ENCODE assay signal across 11 mouse cellular contexts in the genomic region with DNA sequence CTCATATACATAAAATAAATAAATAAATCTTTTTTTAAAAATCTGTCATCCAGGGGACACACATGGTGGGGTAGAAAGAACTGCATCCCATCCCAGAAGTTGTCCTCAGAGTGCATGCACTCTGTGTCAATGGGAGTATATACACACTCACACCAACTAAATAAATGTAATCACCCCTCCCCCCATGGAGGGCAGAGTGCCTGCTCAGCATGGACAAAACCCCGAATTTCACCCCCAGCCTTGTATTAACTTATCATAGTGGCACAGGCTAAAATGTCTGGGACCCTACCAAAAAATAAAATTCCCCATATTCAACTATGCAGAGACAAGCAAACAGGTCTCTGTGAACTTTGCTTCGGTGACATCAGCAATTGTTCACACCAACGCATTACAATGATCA. TPM values are rescaled to one million over a fixed set of nuclear protein-coding genes. Genes with fewer than 3 reads are reported as not detected.
DNase-seq lines count a peak whose midpoint lies in the region; ATAC-seq and TF ChIP-seq lines count a peak whose summit lies in the region.
"Had no signal": no experiment of that assay in that cellular context is flagged by ENCODE, and none has a peak within 500 bp of the region (broad histone marks: within the 10 kb centered on the region; RNA-seq: fewer than 3 reads in every experiment).

No protein-coding gene starts in this region.

- no peak for TF ChIP-seq EP300 in CH12.LX (IDR thresholded peaks at IDR 0.05; ENCODE audit: low read length)

- H3K9me3 ChIP-seq in heart, embryonic 16.5 days (replicated peaks; ENCODE audit: control insufficient read depth, low read length) = no peaks in the 10 kb centered on the region
- peaks cover 3% of the 10 kb centered on the region for H3K9me3 ChIP-seq in CH12.LX (replicated peaks; ENCODE audit: low read length)
- no peaks in the 10 kb centered on the region for H3K9me3 ChIP-seq in embryonic facial prominence, embryonic 14.5 days (ENCODE audit: control insufficient read depth, low read length)
- no peaks in the 10 kb centered on the region for H3K9me3 ChIP-seq in limb, embryonic 14.5 days (ENCODE audit: control insufficient read depth, low read length)
- H3K9me3 ChIP-seq: embryonic facial prominence, embryonic 12.5 days had no signal

- H3K4me1 ChIP-seq in heart, embryonic 16.5 days (ENCODE audit: control insufficient read depth, insufficient read depth, low read length) = peaks cover 4% of the 10 kb centered on the region
- peaks cover 2 to 10% of the 10 kb centered on the region in 2 experiments; a peak in 3 of 4 replicates for H3K4me1 ChIP-seq in CH12.LX (ENCODE audit: control insufficient read depth in 1 of 2, insufficient read depth in 2 of 2)
- H3K4me1 ChIP-seq in embryonic facial prominence, embryonic 14.5 days (ENCODE audit: control insufficient read depth, insufficient read depth, low read length) = peaks cover 5% of the 10 kb centered on the region; the same call in 1 of the 2 replicates
- peaks cover 4% of the 10 kb centered on the region; the same call in 1 of the 2 replicates for H3K4me1 ChIP-seq in limb, embryonic 14.5 days (ENCODE audit: control insufficient read depth, insufficient read depth, low read length)

- dilution Hi-C loops in CH12.LX (cut with MboI; ENCODE audit: extremely low pct_ligation_motif_present, extremely low pct_unique_long_range_greater_than_20kb, low sequenced_read_pairs) = no loop called here

- no peak overlapping the region for H3K4me3 ChIP-seq in heart, embryonic 16.5 days (ENCODE audit: low read length)
- H3K4me3 ChIP-seq in CH12.LX (replicated peaks in 1 of 3; ENCODE audit: low read depth in 2 of 3, low read length in 2 of 3, poor library complexity in 1 of 3) = no peak overlapping the region
- no peak overlapping the region for H3K4me3 ChIP-seq in embryonic facial prominence, embryonic 14.5 days (ENCODE audit: low read depth, low read length)
- no peak overlapping the region for H3K4me3 ChIP-seq in limb, embryonic 14.5 days (replicated peaks; ENCODE audit: low read length)

- H3K27me3 ChIP-seq in heart, embryonic 16.5 days (ENCODE audit: control insufficient read depth, insufficient read depth, low read length) = 0 out of 2 replicates have a peak, but pooled peaks cover 2% of the 10 kb centered on the region
- peaks cover 2% of the 10 kb centered on the region for H3K27me3 ChIP-seq in CH12.LX (replicated peaks)
- H3K27me3 ChIP-seq in embryonic facial prominence, embryonic 14.5 days (replicated peaks; ENCODE audit: control insufficient read depth, insufficient read depth, low read length) = peaks cover 4% of the 10 kb centered on the region; the same call in 1 of the 2 replicates
- H3K27me3 ChIP-seq in limb, embryonic 14.5 days (ENCODE audit: control insufficient read depth, insufficient read depth, low read length) = peaks cover 4% of the 10 kb centered on the region; the same call in 1 of the 2 replicates

- H3K36me3 ChIP-seq in heart, embryonic 16.5 days (ENCODE audit: control insufficient read depth, insufficient read depth) = no peaks in the 10 kb centered on the region
- H3K36me3 ChIP-seq in CH12.LX (replicated peaks in 1 of 2; ENCODE audit: control insufficient read depth in 1 of 2, insufficient read depth in 1 of 2, low read length in 1 of 2) = peaks cover 3% of the 10 kb centered on the region in 2 experiments
- no peaks in the 10 kb centered on the region for H3K36me3 ChIP-seq in embryonic facial prominence, embryonic 14.5 days (ENCODE audit: control insufficient read depth, insufficient read depth, low read length)
- 0 out of 2 replicates have a peak, but pooled peaks cover 5% of the 10 kb centered on the region for H3K36me3 ChIP-seq in limb, embryonic 14.5 days (ENCODE audit: control insufficient read depth, insufficient read depth, low read length)
- H3K36me3 ChIP-seq: embryonic facial prominence, embryonic 12.5 days had no signal

- H3K9ac ChIP-seq in heart, embryonic 16.5 days (ENCODE audit: low read length) = no peak overlapping the region
- H3K9ac ChIP-seq in CH12.LX (ENCODE audit: insufficient read depth, low read depth) = peak overlapping the region; percentile 64; the same call in 1 of the 2 replicates
- no peak overlapping the region for H3K9ac ChIP-seq in embryonic facial prominence, embryonic 14.5 days (ENCODE audit: low read depth, low read length)
- no peak overlapping the region for H3K9ac ChIP-seq in limb, embryonic 14.5 days (ENCODE audit: low read depth, low read length, severe bottlenecking)

- no peak for TF ChIP-seq POLR2A in CH12.LX (IDR thresholded peaks at IDR 0.05; ENCODE audit: low read depth, low read length)
- TF ChIP-seq POLR2A in limb, embryonic 14.5 days (IDR thresholded peaks at IDR 0.05; ENCODE audit: borderline replicate concordance, extremely low read depth, insufficient read depth, insufficient read length) = no peak

- TF ChIP-seq CTCF in CH12.LX (conservative IDR thresholded peaks at IDR 0.05 in 1 of 2, IDR thresholded peaks at IDR 0.05 in 1 of 2; ENCODE audit: low read depth in 2 of 2, low read length in 2 of 2) = no peak

- no peak overlapping the region for H3K27ac ChIP-seq in heart, embryonic 16.5 days (ENCODE audit: low read length)
- no peak overlapping the region for H3K27ac ChIP-seq in CH12.LX (ENCODE audit: insufficient read depth, low read depth)
- no peak overlapping the region for H3K27ac ChIP-seq in embryonic facial prominence, embryonic 14.5 days (replicated peaks; ENCODE audit: low read depth, low read length)
- H3K27ac ChIP-seq in limb, embryonic 14.5 days (replicated peaks; ENCODE audit: low read depth, low read length) = no peak overlapping the region

- ATAC-seq in heart, embryonic 16.5 days (replicated peaks; ENCODE audit: extremely low read depth, insufficient read depth, low FRiP score) = no peak
- no peak for ATAC-seq in embryonic facial prominence, embryonic 14.5 days (ENCODE audit: low read depth)
- no peak for ATAC-seq in limb, embryonic 14.5 days (ENCODE audit: low FRiP score, low read depth)

- TF ChIP-seq RAD21 in CH12.LX (IDR thresholded peaks at IDR 0.05; ENCODE audit: low read depth, low read length) = no peak

- H3K4me2 ChIP-seq in heart, embryonic 16.5 days (ENCODE audit: low read depth, low read length) = 0 out of 2 replicates have a peak overlapping the region, but pooled peaks have one; percentile 69
- H3K4me2 ChIP-seq in CH12.LX (ENCODE audit: insufficient read depth, low read depth, poor library complexity, severe bottlenecking) = peak overlapping the region; percentile 80; the same call in 1 of the 2 replicates
- peak overlapping the region; percentile 60 for H3K4me2 ChIP-seq in embryonic facial prominence, embryonic 14.5 days (ENCODE audit: low read depth, low read length)
- H3K4me2 ChIP-seq in limb, embryonic 14.5 days (replicated peaks; ENCODE audit: low read depth, low read length, severe bottlenecking) = peak overlapping the region; percentile 61; the same call in 1 of the 2 replicates

- DNase-seq in heart, postnatal 36 days = no peak
- no peak for DNase-seq in CH12.LX (ENCODE audit: extremely low read depth)
- no peak for DNase-seq in embryonic facial prominence, embryonic 14.5 days (ENCODE audit: low spot score)
- DNase-seq in limb, embryonic 14.5 days (ENCODE audit: low spot score) = no peak
- DNase-seq in layer of hippocampus, adult 11-12 months (ENCODE audit: low spot score) = no peak
- no peak for DNase-seq in frontal cortex, postnatal 25 days (ENCODE audit: low spot score in 2 of 2)
- no peak for DNase-seq in gastrocnemius, postnatal 36 days
- DNase-seq: lung, postnatal 10 days; thymus, postnatal 25 days had no signal

- WGBS in heart, embryonic 16.5 days = 75% methylated on average over 3 of the region's 3 CpGs
- 78% methylated on average over 3 of the region's 3 CpGs for WGBS in embryonic facial prominence, embryonic 14.5 days
- WGBS in limb, embryonic 14.5 days = 81% methylated on average over 3 of the region's 3 CpGs

- in situ Hi-C loops in CH12.LX (cut with MboI; ENCODE audit: low pct_ligation_motif_present, low pct_unique_long_range_greater_than_20kb, low sequenced_read_pairs) = no loop called here

- intact Hi-C loops in heart, postnatal 36 days (cut with DNase I) = loop anchor here (5.0 kb wide), 1 partner anchor 37 kb away; a partner anchor contains a TSS
- intact Hi-C loops in gastrocnemius, postnatal 36 days (cut with DNase I) = no loop called here

- 0 out of 2 replicates have a peak, but pooled peaks cover 3% of the 10 kb centered on the region for H3K79me2 ChIP-seq in CH12.LX (replicated peaks; ENCODE audit: control insufficient read depth, extremely low read depth, insufficient read depth, poor library complexity, severe bottlenecking)

RNA-seq across cellular contexts. Expression of a gene that starts 0.9 kb away (rescaled TPM):
- 4.4 and 4.9 TPM in 2 replicates for polyA plus RNA-seq in heart, embryonic 16.5 days (2015; fragmentation: Nextera tagmentation; extraction: Ambion mirVana)
- total RNA-seq in heart, postnatal 36 days (2021) = 1 to 10 TPM; 5.8 to 8.0 TPM
- total RNA-seq in CH12.LX (2012; rRNA removed) (4.0 and 4.4 TPM in 2 replicates), CH12.LX (2014; rRNA removed) (4.1 and 4.4 TPM in 2 replicates)
- 2.9 and 3.1 TPM in 2 replicates for polyA plus RNA-seq in CH12.LX (2012; ENCODE audit: insufficient read length, low read depth)
- 9.5 and 10.1 TPM in 2 replicates for polyA plus RNA-seq in embryonic facial prominence, embryonic 14.5 days (2014; fragmentation: Nextera tagmentation; extraction: Ambion mirVana)
- polyA plus RNA-seq in limb, embryonic 14.5 days (2012; rRNA removed) = 6.5 and 7.0 TPM in 2 replicates
- 12.8 TPM in 2 replicates for polyA plus RNA-seq in limb, embryonic 14.5 days (2014; fragmentation: Nextera tagmentation; extraction: Ambion mirVana)
- total RNA-seq in gastrocnemius, postnatal 36 days (2021) = 1 to 10 TPM; 1.4 to 2.2 TPM

RNA-seq across cellular contexts. Expression of a gene that starts 8.7 kb away (rescaled TPM):
- 3.6 TPM in 2 replicates for polyA plus RNA-seq in heart, embryonic 16.5 days (2015; fragmentation: Nextera tagmentation; extraction: Ambion mirVana)
- 1 to 10 TPM; 1.4 to 2.2 TPM for total RNA-seq in heart, postnatal 36 days (2021)
- total RNA-seq in CH12.LX (2012; rRNA removed) (0.80 and 2.0 TPM in 2 replicates), CH12.LX (2014; rRNA removed) (not detected in 2 replicates)
- polyA plus RNA-seq in CH12.LX (2012; ENCODE audit: insufficient read length, low read depth) = 0.18 and 0.20 TPM in 2 replicates
- 4.4 and 4.7 TPM in 2 replicates for polyA plus RNA-seq in embryonic facial prominence, embryonic 14.5 days (2014; fragmentation: Nextera tagmentation; extraction: Ambion mirVana)
- 6.7 and 8.0 TPM in 2 replicates for polyA plus RNA-seq in limb, embryonic 14.5 days (2012; rRNA removed)
- polyA plus RNA-seq in limb, embryonic 14.5 days (2014; fragmentation: Nextera tagmentation; extraction: Ambion mirVana) = 4.1 and 5.9 TPM in 2 replicates
- under 1 TPM; 0.23 to 0.59 TPM for total RNA-seq in gastrocnemius, postnatal 36 days (2021)

RNA-seq across cellular contexts. Expression of a gene that starts 17.8 kb away (rescaled TPM):
- 3.2 and 4.3 TPM in 2 replicates for polyA plus RNA-seq in heart, embryonic 16.5 days (2015; fragmentation: Nextera tagmentation; extraction: Ambion mirVana)
- 1 to 10 TPM; 1.7 to 2.7 TPM for total RNA-seq in heart, postnatal 36 days (2021)
- total RNA-seq in CH12.LX (2012; rRNA removed) (not detected in 2 replicates), CH12.LX (2014; rRNA removed) (not detected in 2 replicates)
- polyA plus RNA-seq in CH12.LX (2012; ENCODE audit: insufficient read length, low read depth) = not detected in 2 replicates
- polyA plus RNA-seq in embryonic facial prominence, embryonic 14.5 days (2014; fragmentation: Nextera tagmentation; extraction: Ambion mirVana) = 10.5 and 14.4 TPM in 2 replicates
- 31.7 and 44.2 TPM in 2 replicates for polyA plus RNA-seq in limb, embryonic 14.5 days (2012; rRNA removed)
- polyA plus RNA-seq in limb, embryonic 14.5 days (2014; fragmentation: Nextera tagmentation; extraction: Ambion mirVana) = 8.7 and 11.2 TPM in 2 replicates
- under 1 TPM; 0.49 to 0.64 TPM for total RNA-seq in gastrocnemius, postnatal 36 days (2021)

RNA-seq across cellular contexts. Expression of a gene that starts 27.3 kb away (rescaled TPM):
- polyA plus RNA-seq in heart, embryonic 16.5 days (2015; fragmentation: Nextera tagmentation; extraction: Ambion mirVana) = 39.1 and 45.3 TPM in 2 replicates
- total RNA-seq in heart, postnatal 36 days (2021) = 10 to 100 TPM; 57.0 to 58.5 TPM
- total RNA-seq in CH12.LX (2012; rRNA removed) (2.4 and 2.9 TPM in 2 replicates), CH12.LX (2014; rRNA removed) (2.4 and 2.9 TPM in 2 replicates)
- polyA plus RNA-seq in CH12.LX (2012; ENCODE audit: insufficient read length, low read depth) = 0.87 and 1.6 TPM in 2 replicates
- polyA plus RNA-seq in embryonic facial prominence, embryonic 14.5 days (2014; fragmentation: Nextera tagmentation; extraction: Ambion mirVana) = 53.3 and 53.7 TPM in 2 replicates
- 37.4 and 45.3 TPM in 2 replicates for polyA plus RNA-seq in limb, embryonic 14.5 days (2012; rRNA removed)
- 49.5 and 51.5 TPM in 2 replicates for polyA plus RNA-seq in limb, embryonic 14.5 days (2014; fragmentation: Nextera tagmentation; extraction: Ambion mirVana)
- total RNA-seq in gastrocnemius, postnatal 36 days (2021) = 10 to 100 TPM in 1 of 2 experiments, 1 to 10 TPM in 1; 7.8 to 10.5 TPM

RNA-seq across cellular contexts. Expression of a gene that starts 27.4 kb away (rescaled TPM):
- 2.3 and 2.7 TPM in 2 replicates for polyA plus RNA-seq in heart, embryonic 16.5 days (2015; fragmentation: Nextera tagmentation; extraction: Ambion mirVana)
- 1 to 10 TPM; 2.1 to 2.5 TPM for total RNA-seq in heart, postnatal 36 days (2021)
- total RNA-seq in CH12.LX (2012; rRNA removed) (not detected in 2 replicates), CH12.LX (2014; rRNA removed) (not detected in 2 replicates)
- polyA plus RNA-seq in CH12.LX (2012; ENCODE audit: insufficient read length, low read depth) = not detected in 2 replicates
- 2.8 and 3.0 TPM in 2 replicates for polyA plus RNA-seq in embryonic facial prominence, embryonic 14.5 days (2014; fragmentation: Nextera tagmentation; extraction: Ambion mirVana)
- polyA plus RNA-seq in limb, embryonic 14.5 days (2012; rRNA removed) = 9.6 and 10.8 TPM in 2 replicates
- 2.8 and 3.3 TPM in 2 replicates for polyA plus RNA-seq in limb, embryonic 14.5 days (2014; fragmentation: Nextera tagmentation; extraction: Ambion mirVana)
- total RNA-seq in gastrocnemius, postnatal 36 days (2021) = under 1 TPM in 1 of 2 experiments, not detected in 1; 0.30 TPM
